Mouse (Mus musculus): Measurements from ENCODE around the gene Zbtb20. TPM values are rescaled to one million over a fixed set of nuclear protein-coding genes. Genes with fewer than 3 reads are reported as not detected.

Zbtb20 gene
- polyA plus RNA-seq, 1 experiment from 2014 or later: 35.1 TPM

DNA sequence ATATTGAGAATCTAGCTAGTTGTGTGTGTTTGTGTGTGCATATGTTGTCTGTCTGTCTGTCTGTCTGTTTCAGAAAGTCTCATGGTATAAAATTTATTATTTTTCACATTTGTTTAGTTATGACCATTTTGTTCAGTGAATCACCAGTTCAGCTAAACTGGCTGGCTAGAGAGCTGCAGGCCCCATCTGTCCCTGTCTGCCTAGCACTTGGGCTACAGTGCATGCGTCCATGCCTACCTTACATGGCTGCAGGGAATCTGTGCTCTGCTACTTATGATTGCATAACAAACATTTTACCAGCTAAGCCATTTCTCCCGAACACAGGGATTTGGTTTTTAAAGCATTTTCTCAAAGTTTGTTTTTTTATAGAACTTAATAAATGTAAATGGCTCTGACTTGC, 150.7 kb downstream of the Zbtb20 start:
- Histone ChIP-seq H3K27me3 (ENCODE audit: control insufficient read depth, insufficient read depth, low read length) (no peaks in the 10 kb centered on the region), H3K9me3 (ENCODE audit: control insufficient read depth, low read depth, low read length) (no peaks in the 10 kb centered on the region), H3K4me1 (ENCODE audit: control insufficient read depth, insufficient read depth, low read length) (no peaks in the 10 kb centered on the region), H3K36me3 (ENCODE audit: control insufficient read depth, insufficient read depth, low read length) (no peaks in the 10 kb centered on the region), H3K9ac (replicated peaks; ENCODE audit: low read depth, low read length) (no peak overlapping the region), H3K27ac (ENCODE audit: low read length) (no peak overlapping the region), H3K4me2 (replicated peaks; ENCODE audit: low read depth, low read length) (no peak overlapping the region), H3K4me3 (ENCODE audit: low read depth, low read length) (no peak overlapping the region)
- WGBS: 88% methylated on average over 2 of the region's 2 CpGs
- no peak for ATAC-seq (ENCODE audit: insufficient number of reproducible peaks, insufficient read depth, low FRiP score, low read depth)

DNA sequence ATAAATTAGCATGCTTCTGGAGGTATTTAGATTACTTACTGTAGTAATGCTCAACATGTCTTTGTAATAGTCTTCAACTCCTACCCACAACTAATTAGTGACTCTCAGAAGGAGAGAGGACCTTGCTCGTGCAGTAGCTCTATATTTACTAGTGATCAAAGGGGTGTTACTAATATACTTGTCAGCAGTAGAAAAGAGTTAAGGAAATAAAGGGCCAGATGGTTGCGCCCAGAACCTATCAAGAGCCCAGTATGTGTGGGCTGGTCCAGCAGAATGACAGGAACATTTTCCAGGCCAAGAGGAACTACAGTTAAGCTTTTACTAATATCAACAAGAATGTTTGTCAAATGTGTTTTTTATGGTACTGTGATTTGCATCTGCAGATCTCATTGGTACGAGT, 153.6 kb downstream of the Zbtb20 start:
- no peak for ATAC-seq (ENCODE audit: insufficient number of reproducible peaks, insufficient read depth, low FRiP score, low read depth)
- H3K4me2 ChIP-seq (replicated peaks; ENCODE audit: low read depth, low read length): no peak overlapping the region
- 56% methylated on average over 3 of the region's 3 CpGs for WGBS

GRCm38 (mm10) chr16:43035709-43036108, 160.0 kb downstream of the Zbtb20 start:
- WGBS: 61% methylated on average over 6 of the region's 6 CpGs

More for the DNA sequence above, 153.6 kb downstream of the Zbtb20 start:
- no peak overlapping the region for H3K9ac ChIP-seq (replicated peaks; ENCODE audit: low read depth, low read length)
- H3K27ac ChIP-seq (ENCODE audit: low read length): no peak overlapping the region
- no peaks in the 10 kb centered on the region for H3K4me1 ChIP-seq (ENCODE audit: control insufficient read depth, insufficient read depth, low read length)
- H3K9me3 ChIP-seq (ENCODE audit: control insufficient read depth, low read depth, low read length): no peaks in the 10 kb centered on the region
- no peak overlapping the region for H3K4me3 ChIP-seq (ENCODE audit: low read depth, low read length)
- H3K36me3 ChIP-seq (ENCODE audit: control insufficient read depth, insufficient read depth, low read length): no peaks in the 10 kb centered on the region
- H3K27me3 ChIP-seq (ENCODE audit: control insufficient read depth, insufficient read depth, low read length): no peaks in the 10 kb centered on the region

GRCm38 (mm10) chr16:43036510-43036909, 160.8 kb downstream of the Zbtb20 start:
- H3K27ac ChIP-seq (ENCODE audit: low read length): no peak overlapping the region
- no peak for ATAC-seq (ENCODE audit: insufficient number of reproducible peaks, insufficient read depth, low FRiP score, low read depth)
- no peaks in the 10 kb centered on the region for H3K27me3 ChIP-seq (ENCODE audit: control insufficient read depth, insufficient read depth, low read length)
- H3K4me1 ChIP-seq (ENCODE audit: control insufficient read depth, insufficient read depth, low read length): no peaks in the 10 kb centered on the region
- H3K9me3 ChIP-seq (ENCODE audit: control insufficient read depth, low read depth, low read length): no peaks in the 10 kb centered on the region
- WGBS: 80% methylated on average over 5 of the region's 5 CpGs
- H3K9ac ChIP-seq (replicated peaks; ENCODE audit: low read depth, low read length): no peak overlapping the region
- no peak overlapping the region for H3K4me3 ChIP-seq (ENCODE audit: low read depth, low read length)
- no peak overlapping the region for H3K4me2 ChIP-seq (replicated peaks; ENCODE audit: low read depth, low read length)
- H3K36me3 ChIP-seq (ENCODE audit: control insufficient read depth, insufficient read depth, low read length): no peaks in the 10 kb centered on the region

More at GRCm38 (mm10) chr16:43035709-43036108, 160.0 kb downstream of the Zbtb20 start:
- H3K4me2 ChIP-seq (replicated peaks; ENCODE audit: low read depth, low read length): no peak overlapping the region
- H3K9ac ChIP-seq (replicated peaks; ENCODE audit: low read depth, low read length): no peak overlapping the region
- H3K27me3 ChIP-seq (ENCODE audit: control insufficient read depth, insufficient read depth, low read length): no peaks in the 10 kb centered on the region
- no peaks in the 10 kb centered on the region for H3K36me3 ChIP-seq (ENCODE audit: control insufficient read depth, insufficient read depth, low read length)
- H3K9me3 ChIP-seq (ENCODE audit: control insufficient read depth, low read depth, low read length): no peaks in the 10 kb centered on the region
- no peaks in the 10 kb centered on the region for H3K4me1 ChIP-seq (ENCODE audit: control insufficient read depth, insufficient read depth, low read length)
- ATAC-seq (ENCODE audit: insufficient number of reproducible peaks, insufficient read depth, low FRiP score, low read depth): no peak
- no peak overlapping the region for H3K4me3 ChIP-seq (ENCODE audit: low read depth, low read length)
- no peak overlapping the region for H3K27ac ChIP-seq (ENCODE audit: low read length)

- ATAC-seq (ENCODE audit: insufficient number of reproducible peaks, insufficient read depth, low FRiP score, low read depth): no peak
- H3K4me1 ChIP-seq (ENCODE audit: control insufficient read depth, insufficient read depth, low read length): no peaks in the 10 kb centered on the region
Measured at GRCm38 (mm10) chr16:43037320-43037719, 161.6 kb downstream of the Zbtb20 start.

DNA sequence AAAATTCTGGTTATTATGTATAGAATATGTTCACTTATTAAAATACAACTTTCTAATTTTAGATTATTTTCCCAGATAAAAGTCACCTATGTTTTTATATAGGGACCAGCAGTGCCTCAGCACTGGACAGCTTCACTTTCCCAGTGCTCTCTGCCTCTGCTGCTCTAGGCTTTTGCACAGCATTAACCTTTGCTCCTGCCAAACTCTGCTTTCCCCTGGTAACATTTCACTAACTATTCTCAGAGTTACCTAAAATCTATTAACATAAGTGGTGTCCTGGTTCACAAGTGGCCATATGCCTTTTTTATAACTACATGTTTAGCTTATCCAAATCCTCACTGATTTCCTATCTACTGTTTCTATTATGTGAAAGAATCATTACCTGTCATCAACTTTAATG, 169.9 kb downstream of the Zbtb20 start:
- Histone ChIP-seq H3K27me3 (ENCODE audit: control insufficient read depth, insufficient read depth, low read length) (no peaks in the 10 kb centered on the region), H3K4me3 (ENCODE audit: low read depth, low read length) (no peak overlapping the region), H3K27ac (ENCODE audit: low read length) (no peak overlapping the region), H3K36me3 (ENCODE audit: control insufficient read depth, insufficient read depth, low read length) (no peaks in the 10 kb centered on the region), H3K9ac (replicated peaks; ENCODE audit: low read depth, low read length) (no peak overlapping the region), H3K9me3 (ENCODE audit: control insufficient read depth, low read depth, low read length) (no peaks in the 10 kb centered on the region), H3K4me2 (replicated peaks; ENCODE audit: low read depth, low read length) (no peak overlapping the region), H3K4me1 (ENCODE audit: control insufficient read depth, insufficient read depth, low read length) (no peaks in the 10 kb centered on the region)
- ATAC-seq (ENCODE audit: insufficient number of reproducible peaks, insufficient read depth, low FRiP score, low read depth): no peak

More at GRCm38 (mm10) chr16:43037320-43037719, 161.6 kb downstream of the Zbtb20 start:
- no peak overlapping the region for H3K4me2 ChIP-seq (replicated peaks; ENCODE audit: low read depth, low read length)
- H3K4me3 ChIP-seq (ENCODE audit: low read depth, low read length): no peak overlapping the region
- no peak overlapping the region for H3K9ac ChIP-seq (replicated peaks; ENCODE audit: low read depth, low read length)
- H3K36me3 ChIP-seq (ENCODE audit: control insufficient read depth, insufficient read depth, low read length): no peaks in the 10 kb centered on the region
- H3K9me3 ChIP-seq (ENCODE audit: control insufficient read depth, low read depth, low read length): no peaks in the 10 kb centered on the region
- 85% methylated on average over 4 of the region's 4 CpGs for WGBS
- H3K27ac ChIP-seq (ENCODE audit: low read length): no peak overlapping the region
- no peaks in the 10 kb centered on the region for H3K27me3 ChIP-seq (ENCODE audit: control insufficient read depth, insufficient read depth, low read length)

- Histone ChIP-seq H3K4me3 (ENCODE audit: low read depth, low read length) (no peak overlapping the region), H3K9me3 (ENCODE audit: control insufficient read depth, low read depth, low read length) (no peaks in the 10 kb centered on the region), H3K27ac (ENCODE audit: low read length) (no peak overlapping the region), H3K27me3 (ENCODE audit: control insufficient read depth, insufficient read depth, low read length) (no peaks in the 10 kb centered on the region), H3K4me1 (ENCODE audit: control insufficient read depth, insufficient read depth, low read length) (no peaks in the 10 kb centered on the region), H3K4me2 (replicated peaks; ENCODE audit: low read depth, low read length) (no peak overlapping the region), H3K9ac (replicated peaks; ENCODE audit: low read depth, low read length) (no peak overlapping the region), H3K36me3 (ENCODE audit: control insufficient read depth, insufficient read depth, low read length) (no peaks in the 10 kb centered on the region)
- ATAC-seq (ENCODE audit: insufficient number of reproducible peaks, insufficient read depth, low FRiP score, low read depth): no peak
- WGBS: 63% methylated on average over 3 of the region's 3 CpGs
Measured at GRCm38 (mm10) chr16:43046686-43047085, 171.0 kb downstream of the Zbtb20 start.

- no peaks in the 10 kb centered on the region for H3K9me3 ChIP-seq (ENCODE audit: control insufficient read depth, low read depth, low read length)
- no peak overlapping the region for H3K4me2 ChIP-seq (replicated peaks; ENCODE audit: low read depth, low read length)
- ATAC-seq (ENCODE audit: insufficient number of reproducible peaks, insufficient read depth, low FRiP score, low read depth): peak; percentile 61; the same call in 1 of the 2 replicates
- no peaks in the 10 kb centered on the region for H3K27me3 ChIP-seq (ENCODE audit: control insufficient read depth, insufficient read depth, low read length)
- H3K4me1 ChIP-seq (ENCODE audit: control insufficient read depth, insufficient read depth, low read length): no peaks in the 10 kb centered on the region
- H3K9ac ChIP-seq (replicated peaks; ENCODE audit: low read depth, low read length): no peak overlapping the region
- H3K27ac ChIP-seq (ENCODE audit: low read length): no peak overlapping the region
- 69% methylated on average over 3 of the region's 3 CpGs for WGBS
- no peak overlapping the region for H3K4me3 ChIP-seq (ENCODE audit: low read depth, low read length)
- no peaks in the 10 kb centered on the region for H3K36me3 ChIP-seq (ENCODE audit: control insufficient read depth, insufficient read depth, low read length)
Measured at GRCm38 (mm10) chr16:43069666-43070295, 194.1 kb downstream of the Zbtb20 start.

DNA sequence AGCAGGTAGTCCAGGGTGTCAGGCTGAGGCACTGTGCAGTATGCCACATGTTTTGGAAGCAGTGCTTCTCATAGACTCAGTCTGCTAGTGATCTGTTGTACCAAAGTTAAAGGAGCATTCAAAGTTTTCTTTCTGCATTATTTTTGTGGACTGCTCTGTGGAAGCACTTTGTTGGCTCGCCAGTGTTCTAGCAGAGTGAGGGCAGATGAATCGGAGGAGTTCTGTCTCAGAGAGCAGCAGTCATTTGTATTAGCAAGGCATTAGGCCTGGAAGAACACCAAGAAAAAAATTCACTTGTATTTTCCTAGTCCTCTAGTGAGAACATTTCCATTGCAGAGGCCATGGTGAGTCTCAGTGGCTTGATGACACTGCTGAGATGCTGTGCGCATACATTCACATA, 196.2 kb downstream of the Zbtb20 start:
- no peak overlapping the region for H3K4me3 ChIP-seq (ENCODE audit: low read depth, low read length)
- no peak overlapping the region for H3K27ac ChIP-seq (ENCODE audit: low read length)
- H3K36me3 ChIP-seq (ENCODE audit: control insufficient read depth, insufficient read depth, low read length): no peaks in the 10 kb centered on the region
- no peak for ATAC-seq (ENCODE audit: insufficient number of reproducible peaks, insufficient read depth, low FRiP score, low read depth)
- WGBS: 86% methylated on average over 3 of the region's 3 CpGs
- no peak overlapping the region for H3K4me2 ChIP-seq (replicated peaks; ENCODE audit: low read depth, low read length)
- no peaks in the 10 kb centered on the region for H3K9me3 ChIP-seq (ENCODE audit: control insufficient read depth, low read depth, low read length)
- H3K27me3 ChIP-seq (ENCODE audit: control insufficient read depth, insufficient read depth, low read length): no peaks in the 10 kb centered on the region
- H3K9ac ChIP-seq (replicated peaks; ENCODE audit: low read depth, low read length): no peak overlapping the region
- no peaks in the 10 kb centered on the region for H3K4me1 ChIP-seq (ENCODE audit: control insufficient read depth, insufficient read depth, low read length)
